Mouse (Mus musculus) left cerebral cortex, adult 11 months (tissue): ENCODE measurements around the gene Rnf181.

Experiments used
- DNase-seq: peaks from one replicate; pipeline ENCODE4 v3.0.0; 2022; ENCODE audit warnings: low spot score

Gene Rnf181

DNA sequence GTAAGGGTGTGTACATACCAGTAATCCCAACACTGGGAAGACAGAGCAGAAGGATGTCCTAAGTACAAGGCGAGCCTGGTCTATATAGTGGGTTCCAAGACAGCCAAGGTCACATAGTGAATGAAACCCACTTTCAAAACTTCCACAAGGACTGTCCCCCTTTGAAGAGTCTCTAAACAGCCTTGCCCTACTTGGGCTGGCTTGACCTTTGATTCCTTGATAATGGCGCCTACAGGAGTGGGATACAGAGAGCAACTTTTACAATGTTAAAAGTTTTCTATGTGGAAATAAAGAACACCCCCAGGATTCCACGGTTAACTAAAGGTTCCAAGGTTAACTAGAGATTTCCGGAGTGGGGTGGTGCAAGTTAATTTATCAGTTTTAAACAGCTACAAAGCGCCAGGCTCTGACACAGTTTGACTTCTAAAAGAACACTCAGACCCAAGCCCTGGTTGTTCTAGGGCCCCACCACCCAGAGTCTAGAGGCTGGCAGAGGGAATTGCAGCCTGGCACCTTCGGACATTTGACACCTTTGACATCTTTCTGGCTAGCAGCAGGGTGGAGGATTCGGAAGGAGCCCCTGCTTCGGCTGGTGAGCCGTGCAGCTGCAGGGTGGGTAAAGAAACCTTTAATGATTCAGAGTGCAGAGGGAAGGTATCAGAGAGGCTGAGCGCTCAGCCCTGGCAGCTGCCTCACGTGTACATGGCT is 6.7 kb downstream of the Rnf181 start:
- DNase-seq: no peak

DNA sequence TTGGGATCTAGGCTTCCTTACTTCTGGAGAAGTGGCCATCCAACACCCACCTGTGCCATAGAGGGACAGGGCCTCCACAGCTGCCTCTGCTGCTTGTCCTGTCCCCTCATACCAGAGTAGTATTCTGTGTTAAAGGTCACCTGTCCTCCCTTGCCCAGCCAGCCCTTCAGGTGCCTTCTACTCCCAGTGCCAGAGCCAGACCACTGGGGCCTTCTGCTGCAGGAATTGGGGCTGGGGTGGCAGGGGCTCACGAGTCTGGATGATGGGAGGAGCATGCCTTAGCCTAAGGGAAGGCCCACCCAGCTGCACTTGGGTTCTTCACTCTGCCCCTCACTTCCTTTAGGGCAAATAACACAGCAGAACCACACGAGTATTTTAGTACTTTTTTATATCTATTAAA is 7.4 kb downstream of the Rnf181 start:
- DNase-seq: no peak

DNA sequence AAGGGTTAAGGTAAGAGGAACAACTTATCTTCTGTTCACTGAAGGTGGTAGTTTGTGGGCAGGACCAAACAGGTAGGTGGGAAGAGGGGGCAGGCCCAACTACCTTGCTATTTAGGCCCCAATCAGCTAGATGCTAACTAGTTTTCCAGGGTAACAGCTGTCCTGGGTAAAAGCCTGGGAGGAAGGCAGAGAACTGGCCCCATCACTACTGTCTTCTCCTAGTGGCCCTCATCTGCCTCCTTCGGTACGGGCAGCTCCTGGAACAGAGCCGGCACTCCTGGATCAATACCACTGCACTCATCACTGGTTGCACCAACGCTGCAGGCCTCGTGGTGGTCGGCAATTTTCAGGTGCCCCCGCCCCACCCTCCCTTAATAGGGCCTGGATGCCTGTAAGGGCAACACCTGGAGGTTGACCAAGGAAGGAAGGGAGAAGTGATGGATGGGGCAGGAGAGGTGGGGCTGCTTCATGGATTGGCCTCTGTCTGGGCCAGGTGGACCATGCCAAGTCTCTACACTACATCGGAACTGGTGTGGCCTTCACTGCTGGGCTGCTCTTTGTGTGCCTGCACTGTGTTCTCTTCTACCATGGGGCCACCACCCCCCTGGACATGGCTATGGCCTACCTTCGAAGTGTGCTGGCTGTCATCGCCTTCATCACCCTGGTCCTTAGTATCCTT is 8.5 kb downstream of the Rnf181 start:
- no peak for DNase-seq

DNA sequence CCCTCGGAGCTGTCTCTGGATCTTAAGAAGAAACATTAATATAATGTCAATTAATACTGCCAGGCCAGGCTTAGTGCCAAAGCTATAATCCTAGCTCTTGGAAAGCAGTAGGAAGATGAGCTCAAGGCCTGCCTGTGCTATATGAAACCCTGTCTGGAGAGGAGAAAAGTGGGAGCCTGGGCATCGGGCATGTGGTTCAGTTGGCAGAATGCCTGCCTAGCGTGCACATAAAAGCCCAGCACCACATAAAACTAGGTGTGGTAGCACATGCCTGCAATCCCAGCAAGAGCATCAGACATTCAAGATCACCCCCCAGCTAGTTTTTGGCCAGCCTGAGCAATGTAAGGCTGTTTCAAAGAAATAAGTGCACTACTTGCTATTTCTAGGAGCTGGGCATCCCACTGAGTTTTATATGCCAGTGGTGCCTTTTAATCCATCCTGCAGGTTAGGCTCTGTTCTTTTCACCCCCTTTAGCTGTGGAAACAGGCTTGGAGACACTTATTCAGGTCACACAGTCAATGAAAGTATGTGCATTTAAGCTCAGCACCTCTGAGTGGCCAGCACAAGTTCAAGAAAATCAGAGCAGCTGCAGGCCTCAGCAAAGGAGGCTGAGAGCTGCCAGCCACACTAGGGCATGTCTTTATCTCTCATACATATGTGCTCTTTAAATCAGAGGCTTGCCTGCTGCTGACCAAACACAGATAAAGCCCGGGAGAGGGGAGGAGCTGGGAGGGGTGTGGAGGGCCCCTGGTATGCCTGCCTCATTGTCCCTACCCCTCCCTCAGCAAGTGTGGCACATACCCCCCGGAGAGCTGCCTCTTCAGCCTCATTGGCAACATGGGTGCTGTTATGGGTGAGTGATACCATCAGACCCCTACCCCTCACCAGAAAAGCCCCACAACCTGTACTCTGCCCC is 9.3 kb downstream of the Rnf181 start:
- no peak for DNase-seq

DNA sequence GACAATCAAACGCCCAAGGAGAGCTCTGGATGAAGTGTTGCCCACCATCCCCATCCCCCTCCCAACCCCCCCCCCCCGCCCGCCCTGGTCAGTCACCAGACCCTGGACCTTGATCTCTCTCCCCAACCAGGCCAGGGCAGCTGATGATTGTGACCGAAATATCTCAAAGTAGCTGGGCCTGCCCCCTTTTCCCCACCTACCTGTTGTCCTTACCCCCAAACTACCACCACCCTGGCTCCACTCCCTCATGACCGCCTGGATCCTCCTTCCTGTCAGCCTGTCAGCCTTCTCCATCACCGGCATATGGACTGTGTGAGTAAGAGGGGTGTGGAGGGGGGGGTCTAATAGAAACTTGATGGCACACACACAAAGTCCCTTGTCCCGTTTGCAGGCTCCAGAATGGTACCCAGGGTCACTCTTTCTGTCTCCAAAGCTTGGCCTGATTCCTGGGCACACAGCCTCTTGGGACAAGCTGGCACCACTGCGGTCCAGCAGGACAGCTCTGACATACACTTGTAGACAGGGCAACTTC is 10.7 kb downstream of the Rnf181 start:
- DNase-seq: no peak

DNA sequence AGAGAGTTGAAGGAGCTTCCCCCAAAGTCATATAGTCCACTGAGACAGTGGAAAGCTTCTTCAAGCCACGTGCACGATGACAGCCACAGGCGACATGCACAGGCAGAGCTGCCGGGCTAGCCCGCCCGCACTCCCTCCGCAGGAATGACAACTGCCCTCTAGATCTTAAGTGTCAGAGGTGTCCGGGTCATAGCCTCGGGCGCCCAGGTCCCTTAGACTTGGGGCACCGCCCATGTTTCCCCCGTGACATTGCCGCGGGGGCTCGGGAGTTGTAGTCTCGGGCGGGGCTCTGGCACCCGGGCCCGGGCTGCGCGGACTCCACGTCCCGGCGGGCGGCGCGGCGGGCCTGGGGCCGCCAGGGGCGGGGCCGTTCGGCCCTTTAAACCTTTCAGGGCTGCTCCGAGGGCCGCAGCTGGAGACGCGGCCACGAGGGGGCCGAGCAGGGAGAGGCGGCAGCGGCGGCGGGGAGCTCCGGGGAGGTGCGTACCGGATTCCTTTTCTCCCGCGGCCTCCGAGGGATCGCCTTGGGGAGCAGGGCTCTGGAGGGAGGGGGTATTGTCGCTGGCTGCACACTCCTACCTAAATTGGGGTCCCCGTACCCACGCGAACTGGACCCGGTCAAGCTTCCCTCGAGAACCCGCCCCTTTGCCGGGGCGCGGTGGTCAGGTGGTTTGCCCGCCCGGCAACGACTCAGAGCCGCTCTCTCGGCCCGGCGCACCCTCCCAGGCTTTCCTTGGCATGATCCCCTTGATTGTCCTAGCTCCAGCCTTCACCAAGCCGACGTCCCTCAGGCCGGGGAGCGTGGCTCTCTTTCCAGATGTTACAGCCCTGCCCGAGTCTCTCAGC is 11.5 kb downstream of the Rnf181 start, which contains the start of gene Tmem150a:
Gene Tmem150a (plus strand): TSS at position 382 of the 846 bp plus-strand sequence.
- no peak for DNase-seq

DNA sequence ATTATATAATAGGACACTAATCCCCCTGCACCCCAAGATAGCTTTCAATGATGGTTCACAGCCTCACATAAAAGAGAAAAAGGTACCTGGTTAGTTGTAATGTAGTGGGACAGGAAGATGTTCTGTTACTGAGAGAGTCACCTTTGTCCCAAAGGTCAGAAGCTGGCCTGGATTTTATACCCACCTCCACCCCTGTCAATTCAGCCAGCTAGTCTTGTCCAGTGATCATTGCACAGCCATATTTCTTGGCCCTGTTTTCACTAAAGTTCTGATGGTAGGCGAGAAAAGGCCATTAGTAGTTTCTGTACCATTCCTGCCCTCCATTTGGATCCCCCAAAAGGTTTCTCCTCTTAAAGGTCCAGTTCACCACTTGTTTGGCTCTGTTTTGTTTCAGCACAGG is 12.7 kb downstream of the Rnf181 start:
- DNase-seq: no peak

DNA sequence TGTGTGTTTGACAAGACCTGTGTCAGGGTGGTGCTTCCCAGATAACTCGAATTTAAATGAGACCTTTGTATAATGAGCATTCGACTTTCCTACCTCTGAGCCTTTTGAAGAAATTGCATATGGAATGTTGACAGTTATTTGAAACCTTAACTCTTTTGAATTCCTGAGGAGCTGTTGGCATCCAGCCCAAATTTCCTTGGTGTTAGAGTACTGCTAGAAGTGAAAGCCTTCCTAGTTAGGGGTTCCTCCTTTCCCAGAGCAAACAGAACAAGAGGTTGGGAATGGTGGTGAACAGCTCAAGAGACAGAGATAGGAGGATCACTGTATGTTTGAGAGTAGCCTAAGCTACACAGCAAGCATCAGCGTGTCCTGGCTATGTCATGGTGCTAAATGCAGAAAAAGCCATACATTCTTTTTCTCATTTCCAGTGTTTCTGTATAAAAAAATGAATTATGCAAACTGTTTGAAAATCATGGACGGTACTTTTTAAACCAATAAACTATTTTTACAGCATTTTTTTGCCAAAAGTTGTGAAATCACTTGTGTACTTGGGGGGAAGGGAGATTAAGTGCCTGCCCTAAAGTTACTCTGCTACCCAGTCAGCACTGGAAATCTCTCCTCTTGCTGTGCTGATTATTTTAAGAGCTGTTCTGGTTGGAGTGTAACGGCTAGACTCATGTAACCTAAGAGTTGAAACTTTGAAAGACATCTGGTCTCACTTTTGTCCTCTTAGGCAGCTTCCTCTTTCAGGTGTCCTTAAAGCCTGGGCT is 13.9 kb downstream of the Rnf181 start:
- no peak for DNase-seq

DNA sequence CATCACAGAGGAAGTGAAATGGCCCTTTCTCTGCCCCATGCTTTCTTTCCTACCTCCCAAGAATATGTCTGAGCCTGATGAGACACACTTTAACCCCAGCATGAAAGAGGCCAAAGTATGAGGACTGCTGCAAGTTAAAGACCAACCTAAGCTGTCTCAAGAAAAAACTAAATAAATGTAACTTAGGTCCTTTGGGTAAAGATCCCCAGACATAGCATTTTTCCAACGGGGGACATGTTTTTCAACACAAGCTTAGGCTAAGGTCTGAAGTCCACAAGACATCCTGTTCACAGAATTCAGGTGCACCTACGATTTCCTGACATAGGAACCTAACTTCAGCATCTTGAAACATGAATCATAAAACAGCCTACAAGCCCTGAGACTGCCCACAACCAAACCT is 16.5 kb downstream of the Rnf181 start:
- DNase-seq: no peak

DNA sequence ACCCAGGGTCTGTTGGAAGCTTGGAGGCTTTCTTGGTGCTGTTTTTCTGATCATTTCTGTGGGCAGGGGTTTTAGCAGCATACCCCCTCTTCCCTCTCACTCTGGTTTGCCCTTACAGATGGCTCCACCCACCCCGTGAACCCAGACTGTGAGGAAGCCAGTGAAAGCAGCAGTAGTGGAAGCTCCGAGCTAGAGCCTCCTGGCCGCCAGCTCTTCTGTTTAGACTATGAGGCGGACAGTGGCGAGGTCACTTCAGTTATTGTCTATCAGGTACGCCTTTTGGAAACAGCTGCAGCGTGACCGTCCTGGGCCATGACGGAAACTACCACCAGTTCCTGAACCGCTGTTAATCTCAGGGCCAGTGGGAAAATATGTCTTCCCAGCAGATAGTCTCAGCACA is 18.3 kb downstream of the Rnf181 start:
- DNase-seq: no peak

DNA sequence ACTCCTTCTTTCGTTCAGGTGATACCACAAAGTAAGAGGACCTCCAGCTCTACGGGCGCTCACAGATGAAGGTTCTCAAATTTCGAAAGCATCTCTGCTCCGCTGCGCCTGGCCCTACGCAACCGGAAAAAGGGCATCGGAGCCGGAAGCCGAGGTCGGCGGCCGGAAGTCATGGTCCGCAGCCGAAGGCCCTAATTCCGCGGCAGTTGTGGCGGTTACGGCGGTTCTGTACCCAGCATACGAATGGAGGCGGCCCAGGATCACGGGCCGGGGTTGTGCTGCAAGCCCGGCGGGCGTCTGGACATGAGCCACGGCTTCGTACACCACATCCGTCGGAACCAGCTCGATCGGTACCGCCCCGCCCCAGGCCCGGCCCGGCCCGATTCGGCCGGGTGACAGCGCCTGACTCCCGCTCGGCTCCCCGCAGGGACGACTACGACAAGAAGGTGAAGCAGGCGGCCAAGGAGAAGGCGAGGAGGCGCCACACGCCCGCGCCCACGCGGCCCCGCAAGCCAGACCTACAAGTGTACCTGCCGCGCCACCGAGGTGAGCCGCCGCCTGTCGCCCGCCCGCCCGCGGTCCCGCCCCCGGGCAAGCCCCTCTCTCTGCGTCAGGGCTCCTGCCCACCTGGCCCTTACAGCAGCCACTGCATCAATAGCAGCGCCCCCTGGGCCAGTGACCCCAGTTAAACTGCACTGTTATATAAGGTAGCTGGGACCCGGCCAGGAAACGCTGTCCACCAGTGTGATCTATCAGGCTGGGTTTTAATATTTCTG is 19.4 kb downstream of the Rnf181 start, which contains the start of gene 0610030E20Rik:
Gene 0610030E20Rik (plus strand): TSS at position 152 of the 776 bp plus-strand sequence.
- no peak for DNase-seq

DNA sequence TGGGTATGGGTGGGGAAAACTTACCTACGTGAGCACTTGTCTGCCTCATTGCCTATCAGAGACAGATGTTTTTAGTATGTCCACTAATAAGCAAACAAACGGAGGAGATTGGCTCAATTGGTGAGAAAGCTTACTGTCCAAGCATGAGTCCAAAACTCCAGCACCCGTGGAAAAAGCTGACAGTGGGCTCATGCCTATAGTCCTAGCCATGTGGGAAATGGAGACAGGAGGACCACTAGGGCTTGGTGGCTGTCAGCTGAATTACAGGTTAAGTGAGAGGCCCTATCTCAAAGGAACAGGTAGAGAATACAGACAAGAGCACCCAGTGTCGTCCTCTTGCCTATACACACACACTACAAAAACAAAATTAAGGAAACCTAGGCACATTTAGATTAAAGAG is 20.5 kb downstream of the Rnf181 start:
- no peak for DNase-seq

DNA sequence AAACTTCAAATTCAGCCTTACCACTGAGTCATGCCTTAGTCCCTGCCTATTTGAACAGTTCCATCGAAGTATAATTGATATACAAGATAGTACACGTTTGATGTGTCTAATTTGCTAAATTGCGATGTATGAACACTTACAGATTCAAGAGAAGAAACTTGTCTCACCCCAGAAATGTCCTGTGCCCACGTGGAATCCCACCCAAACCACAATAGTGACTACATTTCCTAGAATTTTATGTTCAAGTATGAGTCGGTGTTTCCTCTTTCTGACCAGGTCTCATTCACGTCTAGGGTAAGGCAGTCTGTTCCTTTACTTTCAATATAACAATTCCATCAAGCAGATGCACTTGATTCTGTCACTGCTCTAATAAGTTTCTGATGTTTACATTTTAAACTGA is 21.1 kb downstream of the Rnf181 start:
- no peak for DNase-seq

DNA sequence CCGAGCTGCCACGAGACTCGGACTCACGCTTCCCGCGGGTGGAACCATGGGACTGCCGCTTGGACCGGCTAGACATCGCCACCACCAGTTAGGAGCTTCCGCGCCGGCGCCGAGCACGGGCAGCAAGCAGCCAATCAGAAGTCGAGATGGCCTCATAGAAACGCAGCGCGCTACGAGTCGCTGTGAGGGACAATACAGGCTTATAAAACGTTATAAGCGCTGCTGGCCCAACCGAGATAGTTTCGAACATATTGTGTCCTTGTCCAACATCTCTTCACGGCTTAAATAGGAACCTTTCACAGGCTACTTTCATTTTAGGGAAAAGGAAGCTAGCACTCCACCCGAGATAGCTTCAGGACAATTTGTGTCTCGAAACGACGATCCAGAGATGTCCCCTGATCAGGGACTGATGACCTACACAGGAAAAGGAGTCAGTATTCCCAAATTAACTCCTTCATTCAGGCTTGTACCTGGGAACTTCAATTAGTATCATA is 21.6 kb downstream of the Rnf181 start, which contains the start of gene Usp39:
Gene Usp39 (minus strand): TSS at position 111 of the 494 bp plus-strand sequence.
- peak; percentile 92 for DNase-seq

DNA sequence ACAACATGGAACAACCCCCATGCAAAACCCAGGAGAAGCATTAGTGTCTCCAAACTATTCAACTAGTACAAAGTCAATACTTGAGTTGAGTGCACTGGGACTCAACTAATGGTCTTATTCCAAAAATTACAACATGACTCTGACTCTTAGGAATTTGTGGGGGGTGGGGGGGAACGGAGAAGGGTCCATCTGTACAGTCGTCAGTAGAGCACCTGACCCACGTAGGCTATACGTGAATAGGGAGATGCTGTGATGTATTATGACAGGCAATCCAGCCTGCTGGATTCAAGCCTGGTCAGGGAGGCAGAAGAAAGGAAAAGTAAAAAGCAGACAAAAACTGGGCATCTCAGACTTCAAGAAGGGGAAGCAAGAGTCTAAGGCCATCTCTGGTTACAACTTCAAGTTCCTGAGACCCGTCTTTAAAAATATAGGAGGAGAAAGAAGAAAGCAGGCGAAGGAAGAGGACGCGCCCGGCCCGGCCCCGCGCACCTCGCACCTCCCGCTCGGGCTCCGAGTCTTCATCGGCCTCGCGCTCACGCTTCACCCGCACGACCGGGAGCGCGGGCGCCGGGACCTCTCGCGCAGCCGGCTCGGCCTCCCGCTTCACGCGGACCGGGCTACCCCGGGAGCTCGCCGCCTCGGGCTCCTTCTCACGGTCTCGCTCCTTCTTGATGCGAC is 22.2 kb downstream of the Rnf181 start:
- no peak for DNase-seq

DNA sequence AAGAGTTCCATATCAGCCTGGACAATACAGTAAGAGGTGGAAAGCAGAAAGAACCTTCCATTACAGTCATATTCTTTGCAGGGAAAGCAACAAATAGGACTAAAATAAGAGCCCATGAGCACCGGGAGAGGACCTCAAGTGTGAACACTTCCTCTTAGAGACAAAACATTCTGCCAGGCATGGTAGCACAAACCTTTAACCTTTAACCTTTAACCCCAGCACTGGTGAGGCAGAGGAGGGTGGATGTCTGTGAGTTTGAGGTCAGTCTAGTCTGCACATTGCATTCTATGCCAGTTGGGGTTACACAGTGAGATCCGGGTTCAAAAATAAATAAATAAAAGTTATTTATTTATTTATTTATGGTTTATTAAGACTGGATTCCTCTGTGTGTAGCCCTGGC is 26.3 kb downstream of the Rnf181 start:
- DNase-seq: no peak

DNA sequence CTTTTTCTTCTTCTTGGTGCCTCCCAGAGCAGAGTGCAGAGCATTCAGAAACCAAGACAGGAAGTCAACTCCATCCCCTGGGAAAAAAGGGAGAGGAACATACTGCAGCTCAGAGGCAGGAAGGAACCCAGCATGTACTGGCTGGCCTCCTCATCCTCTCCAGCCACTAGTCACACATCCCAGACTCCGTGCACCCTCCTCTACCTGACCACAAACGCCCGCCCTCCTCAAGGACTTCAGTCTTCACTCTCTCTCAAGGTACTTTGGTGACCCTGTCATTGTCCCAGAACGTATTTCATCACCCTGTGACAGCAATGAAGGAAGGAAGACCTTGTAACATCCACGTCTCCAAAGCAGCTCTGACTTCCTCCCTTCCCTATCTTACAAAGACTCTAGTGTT is 33.6 kb downstream of the Rnf181 start:
- no peak for DNase-seq

DNA sequence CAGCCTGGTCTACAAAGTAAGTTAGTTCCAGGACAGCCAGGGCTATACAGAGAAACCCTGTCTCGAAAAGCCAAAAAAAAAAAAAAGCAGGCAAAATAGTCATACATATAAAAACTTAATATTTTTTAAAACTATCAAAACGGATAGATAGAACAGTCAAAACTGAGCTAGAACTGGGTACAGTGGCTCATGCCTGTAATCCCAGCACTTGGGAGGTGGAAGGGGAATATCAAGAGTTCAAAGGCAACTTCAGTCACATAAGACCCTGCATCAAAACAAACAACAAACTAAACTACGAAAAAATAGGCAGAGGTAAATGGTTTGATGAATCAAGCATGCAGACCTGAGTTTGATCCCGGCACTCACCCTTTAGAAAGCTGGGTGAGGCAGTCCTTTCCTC is 36.6 kb downstream of the Rnf181 start:
- DNase-seq: no peak

DNA sequence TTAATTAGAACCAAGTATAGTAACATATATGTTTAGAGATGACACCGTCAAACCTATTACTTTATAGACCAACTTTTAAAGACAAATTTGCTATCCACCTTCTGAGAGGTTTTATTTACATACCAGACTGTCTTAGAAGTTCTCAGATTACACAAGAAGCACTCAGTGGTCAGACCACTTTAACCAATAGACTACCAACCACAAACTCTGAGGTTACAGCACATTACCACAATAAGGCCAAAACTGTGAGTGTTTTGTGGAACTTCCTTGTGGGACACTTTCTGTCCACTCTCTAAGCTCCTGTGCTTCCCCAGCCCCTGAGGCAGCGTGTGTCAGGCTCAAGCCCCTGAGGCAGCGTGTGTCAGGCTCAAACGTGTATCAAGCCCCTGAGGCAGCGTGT is 37.7 kb downstream of the Rnf181 start:
- DNase-seq: no peak
